Mouse (Mus musculus): Measurements from ENCODE around the gene Clec4g.

DNA sequence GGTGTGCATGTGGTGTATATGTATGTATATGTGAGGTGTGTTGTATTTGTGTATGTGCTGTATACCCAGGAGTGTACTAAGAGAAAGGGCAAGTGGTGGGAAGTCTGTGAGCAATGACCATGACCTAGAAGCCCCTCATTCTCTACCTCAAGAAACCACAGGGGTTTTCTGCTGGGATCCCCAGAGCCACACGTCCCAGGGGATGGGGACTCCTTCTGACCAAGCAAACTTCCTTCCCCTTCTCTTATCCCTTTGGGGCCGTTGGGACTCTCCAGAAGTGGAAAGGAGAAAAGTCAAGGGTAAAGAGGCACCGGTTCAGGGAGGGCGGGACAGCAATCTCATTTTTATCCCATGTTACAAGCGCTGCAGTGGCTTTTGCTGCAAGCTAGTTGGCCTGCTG is 35.0 kb downstream of the Clec4g start:
- no peak for TF ChIP-seq CTCF (IDR thresholded peaks at IDR 0.05; ENCODE audit: insufficient read depth, low read depth, low read length)
- TF ChIP-seq POLR2A (IDR thresholded peaks at IDR 0.05; ENCODE audit: insufficient read depth, low read depth, low read length), result no peak
